Mouse (Mus musculus): ENCODE results near the gene Mical1. TPM values are rescaled to one million over a fixed set of nuclear protein-coding genes. Genes with fewer than 3 reads are reported as not detected.

Gene Mical1
- total and polyA plus RNA-seq, 3 experiments, result 23.0 to 67.4 (median 36.3) TPM

DNA sequence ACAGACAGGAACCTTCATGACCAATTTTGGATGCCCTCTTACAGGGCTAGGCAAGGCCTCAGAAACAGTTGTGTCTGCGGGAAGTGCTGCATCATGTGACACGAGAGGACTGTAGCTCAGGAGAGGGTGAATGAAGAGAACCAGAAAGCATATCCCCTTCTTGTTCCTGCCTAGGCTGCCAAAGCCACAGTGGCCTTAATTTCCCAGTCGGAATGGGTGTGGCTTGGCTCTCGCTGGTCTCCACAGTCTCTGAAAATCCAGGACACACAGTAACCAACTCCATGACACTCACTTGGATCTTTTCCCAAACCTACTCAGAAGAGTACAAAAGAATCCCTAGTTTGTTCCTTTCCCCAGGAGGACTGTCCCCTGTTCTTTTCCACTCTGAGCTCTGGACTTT, 24.8 kb downstream of the Mical1 start:
- Histone ChIP-seq H3K27ac (ENCODE audit: insufficient read depth, low read depth) (no peak overlapping the region), H3K4me3 (replicated peaks in 1 of 3; ENCODE audit: low read depth in 2 of 3, low read length in 2 of 3, poor library complexity in 1 of 3) (no peak overlapping the region), H3K27me3 (replicated peaks) (no peaks in the 10 kb centered on the region), H3K9ac (ENCODE audit: insufficient read depth, low read depth) (no peak overlapping the region), H3K4me2 (ENCODE audit: insufficient read depth, low read depth, poor library complexity, severe bottlenecking) (no peak overlapping the region), H3K36me3 (replicated peaks in 1 of 2; ENCODE audit: control insufficient read depth in 1 of 2, insufficient read depth in 1 of 2, low read length in 1 of 2) (no peaks in the 10 kb centered on the region), H3K9me3 (replicated peaks; ENCODE audit: low read length) (peaks cover 3% of the 10 kb centered on the region), H3K4me1 (ENCODE audit: control insufficient read depth in 1 of 2, insufficient read depth in 2 of 2) (no peaks in the 10 kb centered on the region), H3K79me2 (replicated peaks; ENCODE audit: control insufficient read depth, extremely low read depth, insufficient read depth, poor library complexity, severe bottlenecking) (no peaks in the 10 kb centered on the region)
- DNase-seq (ENCODE audit: extremely low read depth), result no peak
- TF ChIP-seq MEF2A (IDR thresholded peaks at IDR 0.05; ENCODE audit: borderline replicate concordance, low read depth, low read length) (no peak), ZC3H11A (IDR thresholded peaks at IDR 0.05; ENCODE audit: low read depth, low read length) (no peak), ZMIZ1 (IDR thresholded peaks at IDR 0.05; ENCODE audit: low read depth, low read length) (no peak), SMC3 (IDR thresholded peaks at IDR 0.05; ENCODE audit: low read depth, low read length) (no peak), USF2 (conservative IDR thresholded peaks at IDR 0.05; ENCODE audit: low read depth, low read length) (no peak), GABPA (IDR thresholded peaks at IDR 0.05; ENCODE audit: insufficient replicate concordance, low read depth, low read length) (no peak), ZKSCAN1 (IDR thresholded peaks at IDR 0.05; ENCODE audit: borderline replicate concordance, low read depth, low read length) (no peak), CTCF (conservative IDR thresholded peaks at IDR 0.05 in 1 of 2, IDR thresholded peaks at IDR 0.05 in 1 of 2; ENCODE audit: low read depth in 2 of 2, low read length in 2 of 2) (no peak), ELF1 (IDR thresholded peaks at IDR 0.05; ENCODE audit: low read depth, low read length) (no peak), NRF1 (IDR thresholded peaks at IDR 0.05; ENCODE audit: low read depth, low read length) (no peak), SIN3A (IDR thresholded peaks at IDR 0.05; ENCODE audit: low read length) (no peak), USF1 (IDR thresholded peaks at IDR 0.05; ENCODE audit: low read depth, low read length) (no peak), E2F4 (IDR thresholded peaks at IDR 0.05; ENCODE audit: insufficient replicate concordance, low read depth, low read length) (no peak), MYC (IDR thresholded peaks at IDR 0.05; ENCODE audit: low read depth, low read length) (no peak), RAD21 (IDR thresholded peaks at IDR 0.05; ENCODE audit: low read depth, low read length) (no peak), MAX (IDR thresholded peaks at IDR 0.05; ENCODE audit: low read length) (no peak), UBTF (IDR thresholded peaks at IDR 0.05; ENCODE audit: low read depth, low read length) (no peak), POLR2AphosphoS2 (IDR thresholded peaks at IDR 0.05; ENCODE audit: low read depth, low read length) (no peak), JUN (IDR thresholded peaks at IDR 0.05; ENCODE audit: insufficient read depth, low read depth, low read length) (no peak)
- in situ Hi-C loops (cut with MboI; ENCODE audit: low pct_ligation_motif_present, low pct_unique_long_range_greater_than_20kb, low sequenced_read_pairs), result loop anchor here (10.0 to 25.0 kb wide), 4 partner anchors 56 to 496 kb away; partner anchors contain the start of genes Cep57l1 and Sesn1
- dilution Hi-C loops (cut with MboI; ENCODE audit: extremely low pct_ligation_motif_present, extremely low pct_unique_long_range_greater_than_20kb, low sequenced_read_pairs), result no loop called here

DNA sequence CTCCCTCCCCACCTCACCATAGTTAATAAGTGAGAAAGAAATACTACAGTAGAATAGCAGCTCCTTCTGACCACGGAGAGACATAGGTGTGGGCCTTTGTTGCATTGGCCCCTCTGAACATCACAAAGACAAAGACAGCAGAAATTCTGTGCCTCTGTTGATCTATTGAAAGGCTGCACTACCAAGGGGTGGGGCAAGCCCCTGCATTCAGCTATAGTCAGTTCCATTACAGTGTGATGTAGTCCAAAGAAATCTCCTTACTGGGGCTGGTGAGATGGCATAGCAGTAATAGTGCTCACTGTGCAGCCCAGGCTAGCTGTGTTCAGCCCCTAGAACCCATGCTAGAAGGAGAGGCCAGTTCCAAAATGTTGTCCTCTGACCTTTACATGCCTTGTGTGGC, 28.9 kb downstream of the Mical1 start:
- H3K9ac ChIP-seq (ENCODE audit: insufficient read depth, low read depth), result no peak overlapping the region
- dilution Hi-C loops (cut with MboI; ENCODE audit: extremely low pct_ligation_motif_present, extremely low pct_unique_long_range_greater_than_20kb, low sequenced_read_pairs), result no loop called here
- TF ChIP-seq SMC3 (IDR thresholded peaks at IDR 0.05; ENCODE audit: low read depth, low read length) (no peak), RAD21 (IDR thresholded peaks at IDR 0.05; ENCODE audit: low read depth, low read length) (no peak), TBP (conservative IDR thresholded peaks at IDR 0.05; ENCODE audit: low read depth, low read length) (no peak), ETS1 (conservative IDR thresholded peaks at IDR 0.05; ENCODE audit: low read depth, low read length) (no peak)
- no peak overlapping the region for H3K4me2 ChIP-seq (ENCODE audit: insufficient read depth, low read depth, poor library complexity, severe bottlenecking)
- no peaks in the 10 kb centered on the region for H3K79me2 ChIP-seq (replicated peaks; ENCODE audit: control insufficient read depth, extremely low read depth, insufficient read depth, poor library complexity, severe bottlenecking)
- no peaks in the 10 kb centered on the region for H3K9me3 ChIP-seq (replicated peaks; ENCODE audit: low read length)
- H3K36me3 ChIP-seq (replicated peaks in 1 of 2; ENCODE audit: control insufficient read depth in 1 of 2, insufficient read depth in 1 of 2, low read length in 1 of 2), result no peaks in the 10 kb centered on the region
- H3K4me1 ChIP-seq (ENCODE audit: control insufficient read depth in 1 of 2, insufficient read depth in 2 of 2), result no peaks in the 10 kb centered on the region
- H3K27ac ChIP-seq (ENCODE audit: insufficient read depth, low read depth), result no peak overlapping the region
- no peak for DNase-seq (ENCODE audit: extremely low read depth)
- H3K27me3 ChIP-seq (replicated peaks), result no peaks in the 10 kb centered on the region
- H3K4me3 ChIP-seq (replicated peaks in 1 of 3; ENCODE audit: low read depth in 2 of 3, low read length in 2 of 3, poor library complexity in 1 of 3), result no peak overlapping the region
- in situ Hi-C loops (cut with MboI; ENCODE audit: low pct_ligation_motif_present, low pct_unique_long_range_greater_than_20kb, low sequenced_read_pairs), result loop anchor here (10.0 to 25.0 kb wide), 4 partner anchors 60 to 500 kb away; partner anchors contain the start of genes Cep57l1 and Sesn1

All from CH12.LX (cell line).